Mouse (Mus musculus): ENCODE measurements around the gene Acot9.

The Acot9 gene

GRCm38 (mm10) chrX:155262235-155262914 is at the start of gene Acot9:
Gene Acot9, plus strand, starts transcription at chrX:155262443.
- peak; percentile 52 for DNase-seq (ENCODE audit: low read depth, low spot score)

- DNase-seq (ENCODE audit: low read depth, low spot score) = no peak
Observed at GRCm38 (mm10) chrX:155214291-155215136, 47.7 kb upstream of the Acot9 start.

GRCm38 (mm10) chrX:155215501-155216248 is 46.6 kb upstream of the Acot9 start:
- peak; percentile 2 for DNase-seq (ENCODE audit: low read depth, low spot score)

- DNase-seq (ENCODE audit: low read depth, low spot score) = peak; percentile 77
Observed at GRCm38 (mm10) chrX:155216271-155216670, 46.0 kb upstream of the Acot9 start, which contains the start of gene Sat1. Gene Sat1, minus strand, starts transcription at chrX:155216449.

- DNase-seq (ENCODE audit: low read depth, low spot score) = no peak
Observed at GRCm38 (mm10) chrX:155218277-155218676, 44.0 kb upstream of the Acot9 start.

GRCm38 (mm10) chrX:155256856-155257255 is 5.4 kb upstream of the Acot9 start:
- no peak for DNase-seq (ENCODE audit: low read depth, low spot score)

- DNase-seq (ENCODE audit: low read depth, low spot score) = no peak
Observed at GRCm38 (mm10) chrX:155262915-155263252, 641 bp downstream of the Acot9 start.

GRCm38 (mm10) chrX:155278483-155278882 is 16.2 kb downstream of the Acot9 start:
- no peak for DNase-seq (ENCODE audit: low read depth, low spot score)

GRCm38 (mm10) chrX:155280427-155281044 is 18.3 kb downstream of the Acot9 start:
- no peak for DNase-seq (ENCODE audit: low read depth, low spot score)

GRCm38 (mm10) chrX:155306390-155306789 is 44.1 kb downstream of the Acot9 start:
- DNase-seq (ENCODE audit: low read depth, low spot score) = no peak

- DNase-seq (ENCODE audit: low read depth, low spot score) = no peak
Observed at GRCm38 (mm10) chrX:155318005-155318404, 55.8 kb downstream of the Acot9 start.

GRCm38 (mm10) chrX:155337567-155337904 is 75.3 kb downstream of the Acot9 start:
- no peak for DNase-seq (ENCODE audit: low read depth, low spot score)

GRCm38 (mm10) chrX:155337905-155338721 is 75.9 kb downstream of the Acot9 start:
- DNase-seq (ENCODE audit: low read depth, low spot score) = peak; percentile 53

- no peak for DNase-seq (ENCODE audit: low read depth, low spot score)
Observed at GRCm38 (mm10) chrX:155340654-155341053, 78.4 kb downstream of the Acot9 start, which contains the start of gene Prdx4. Gene Prdx4, minus strand, starts transcription at chrX:155340754.

GRCm38 (mm10) chrX:155346249-155346648 is 84.0 kb downstream of the Acot9 start:
- DNase-seq (ENCODE audit: low read depth, low spot score) = no peak
